Mouse (Mus musculus): ENCODE measurements at regions not wholly inside any gene's neighbourhood (a gene's known extent, or its start where the extent isn't known, plus 50 kb on each side); places are given as distances from the start of the nearest gene placed in this dataset.

GRCm38 (mm10) chr1:64193150-64193838 lies 71.2 kb upstream of the Klf7 start:
- no peak for TF ChIP-seq CTCF (IDR thresholded peaks at IDR 0.05; ENCODE audit: control insufficient read depth, insufficient read depth, insufficient read length)
- TF ChIP-seq MAX (IDR thresholded peaks at IDR 0.05) = no peak
- no peak for TF ChIP-seq USF1 (IDR thresholded peaks at IDR 0.05; ENCODE audit: low read depth)
- no peak for TF ChIP-seq MYOD1 (IDR thresholded peaks at IDR 0.05; ENCODE audit: control insufficient read depth, insufficient read length, low read depth)
- no peak for TF ChIP-seq MYOG (IDR thresholded peaks at IDR 0.05; ENCODE audit: control insufficient read depth, extremely low read depth, insufficient read length)
- no peak for TF ChIP-seq CEBPB (IDR thresholded peaks at IDR 0.05; ENCODE audit: low read depth)
